Mouse (Mus musculus) stomach, embryonic 15.5 days (tissue): ENCODE results near the gene Leap2. TPM values are rescaled to one million over a fixed set of nuclear protein-coding genes. Genes with fewer than 3 reads are reported as not detected.

ENCODE experiments used
- ATAC-seq: fragments of 200-750 bp; cut with Nextera tagmentation; 2 replicates; pipeline ENCODE4 v1.8.0; 2017; ENCODE audit warnings: low read depth, moderate number of reproducible peaks, moderate TSS enrichment; ENCODE audit not compliant: insufficient read depth, low FRiP score
- H3K27ac ChIP-seq: fragments of 300-500 bp; sonication (generic); 2 replicates; pipeline ENCODE4 v1.5.1; 2015; ENCODE audit warnings: mild to moderate bottlenecking, inconsistent platforms
- H3K27me3 ChIP-seq: fragments of 300-500 bp; sonication (generic); replicated peaks from 2 replicates; pipeline ENCODE4 v1.6.1; 2015; ENCODE audit warnings: inconsistent platforms
- H3K36me3 ChIP-seq: fragments of 300-500 bp; sonication (generic); 2 replicates; pipeline ENCODE4 v1.6.1; 2015; ENCODE audit warnings: inconsistent platforms
- H3K4me1 ChIP-seq: fragments of 300-500 bp; sonication (generic); 2 replicates; pipeline ENCODE4 v1.6.1; 2015; ENCODE audit warnings: inconsistent platforms
- H3K4me2 ChIP-seq: fragments of 300-500 bp; sonication (generic); 2 replicates; pipeline ENCODE4 v1.6.1; 2015; ENCODE audit warnings: mild to moderate bottlenecking, inconsistent platforms
- H3K4me3 ChIP-seq: fragments of 300-500 bp; sonication (generic); replicated peaks from 2 replicates; pipeline ENCODE4 v1.5.1; 2015; ENCODE audit warnings: inconsistent platforms
- H3K9ac ChIP-seq: fragments of 300-500 bp; sonication (generic); 2 replicates; pipeline ENCODE4 v1.6.1; 2015; ENCODE audit warnings: inconsistent platforms
- H3K9me3 ChIP-seq: fragments of 300-500 bp; sonication (generic); 2 replicates; pipeline ENCODE4 v1.6.1; 2016; ENCODE audit warnings: inconsistent platforms
- WGBS: fragments of 180-500 bp; shearing (Covaris S2); methylation state at CpG from one replicate; pipeline ENCODE4 v1.1.7; 2015; 5-methylcytosine and 5-hydroxymethylcytosine counted together
- polyA plus RNA-seq: library from polyadenylated mRNA; unstranded; fragments of >200 nt; fragmentation: Nextera tagmentation; extraction: Ambion mirVana; gene quantifications from 2 replicates; pipeline ENCODE4 v1.2.1, GENCODE M21; 2015

Leap2 gene
- 1.5 and 4.1 TPM in 2 replicates for polyA plus RNA-seq

- 73% methylated on average over 4 of the region's 4 CpGs for WGBS
- no peak within 1 kb of the TSS for H3K4me3 ChIP-seq
- peak; percentile 48; the same call in 1 of the 2 replicates for ATAC-seq
- no peak within 1 kb of the TSS for H3K4me2 ChIP-seq
- no peak within 1 kb of the TSS for H3K9ac ChIP-seq
- peaks cover 17% of the 10 kb centered on the region for H3K36me3 ChIP-seq
- no peak within 1 kb of the TSS for H3K27ac ChIP-seq
- H3K4me1 ChIP-seq, result no peaks in the 10 kb centered on the region
- no peaks in the 10 kb centered on the region for H3K27me3 ChIP-seq
- H3K9me3 ChIP-seq, result no peaks in the 10 kb centered on the region
Measured at GRCm38 (mm10) chr11:53423036-53423435, at the start of gene Leap2. Gene Leap2, minus strand, starts transcription at chr11:53423170.

GRCm38 (mm10) chr11:53472709-53473108 is 49.7 kb upstream of the Leap2 start:
- no peak overlapping the region for H3K27ac ChIP-seq
- no peak for ATAC-seq
- H3K4me1 ChIP-seq, result peaks cover 5% of the 10 kb centered on the region; the same call in 1 of the 2 replicates
- H3K9me3 ChIP-seq, result no peaks in the 10 kb centered on the region
- no peaks in the 10 kb centered on the region for H3K36me3 ChIP-seq
- no peak overlapping the region for H3K4me3 ChIP-seq
- no peak overlapping the region for H3K9ac ChIP-seq
- whole genome bisulfite sequencing, result 73% methylated on average over 3 of the region's 3 CpGs
- peaks cover 53% of the 10 kb centered on the region for H3K27me3 ChIP-seq
- H3K4me2 ChIP-seq, result no peak overlapping the region

GRCm38 (mm10) chr11:53469968-53470695 is 47.2 kb upstream of the Leap2 start, which contains the start of gene Gm9837:
Gene Gm9837, minus strand, starts transcription at chr11:53470479.
- peaks cover 50% of the 10 kb centered on the region for H3K27me3 ChIP-seq
- no peak within 1 kb of the TSS for H3K9ac ChIP-seq

GRCm38 (mm10) chr11:53469294-53469967 is 46.5 kb upstream of the Leap2 start:
- H3K4me1 ChIP-seq, result peaks cover 9% of the 10 kb centered on the region; the same call in 1 of the 2 replicates
- H3K9me3 ChIP-seq, result no peaks in the 10 kb centered on the region
- no peaks in the 10 kb centered on the region for H3K36me3 ChIP-seq
- H3K9ac ChIP-seq, result no peak overlapping the region
- H3K4me2 ChIP-seq, result peak overlapping the region; percentile 49; the same call in 1 of the 2 replicates
- WGBS, result 41% methylated on average over 16 of the region's 16 CpGs
- peaks cover 53% of the 10 kb centered on the region for H3K27me3 ChIP-seq
- no peak overlapping the region for H3K27ac ChIP-seq
- H3K4me3 ChIP-seq, result 0 out of 2 replicates have a peak overlapping the region, but pooled peaks have one; percentile 6
- ATAC-seq, result no peak

More at GRCm38 (mm10) chr11:53469968-53470695, 47.2 kb upstream of the Leap2 start, which contains the start of gene Gm9837:
- peak within 1 kb of the TSS; percentile 49 for H3K4me2 ChIP-seq
- H3K4me3 ChIP-seq, result peak within 1 kb of the TSS; percentile 6; the same call in 1 of the 2 replicates
- 5% methylated on average over 29 of the region's 29 CpGs for WGBS
- H3K4me1 ChIP-seq, result peaks cover 9% of the 10 kb centered on the region; the same call in 1 of the 2 replicates
- H3K36me3 ChIP-seq, result no peaks in the 10 kb centered on the region
- no peak within 1 kb of the TSS for H3K27ac ChIP-seq
- no peaks in the 10 kb centered on the region for H3K9me3 ChIP-seq
- peak; percentile 73; the same call in 1 of the 2 replicates for ATAC-seq

GRCm38 (mm10) chr11:53466231-53466971 is 43.4 kb upstream of the Leap2 start:
- H3K4me3 ChIP-seq, result peak overlapping the region; percentile 35
- peak overlapping the region; percentile 74 for H3K4me2 ChIP-seq
- peaks cover 66% of the 10 kb centered on the region for H3K27me3 ChIP-seq
- H3K27ac ChIP-seq, result no peak overlapping the region
- no peaks in the 10 kb centered on the region for H3K36me3 ChIP-seq
- 8% methylated on average over 40 of the region's 40 CpGs for WGBS
- peaks cover 19% of the 10 kb centered on the region for H3K4me1 ChIP-seq
- no peaks in the 10 kb centered on the region for H3K9me3 ChIP-seq
- no peak for ATAC-seq
- no peak overlapping the region for H3K9ac ChIP-seq

GRCm38 (mm10) chr11:53463551-53464424 is 40.8 kb upstream of the Leap2 start:
- Histone ChIP-seq H3K9ac (no peak overlapping the region), H3K27ac (no peak overlapping the region), H3K4me3 (peak overlapping the region; percentile 45), H3K9me3 (no peaks in the 10 kb centered on the region), H3K36me3 (no peaks in the 10 kb centered on the region), H3K4me2 (peak overlapping the region; percentile 93), H3K4me1 (peaks cover 14% of the 10 kb centered on the region), H3K27me3 (peaks cover 56% of the 10 kb centered on the region)
- ATAC-seq, result no peak
- 6% methylated on average over 55 of the region's 55 CpGs for WGBS

- no peak for ATAC-seq
- H3K9ac ChIP-seq, result no peak overlapping the region
- no peak overlapping the region for H3K4me3 ChIP-seq
- WGBS, result 23% methylated on average over 5 of the region's 5 CpGs
- no peaks in the 10 kb centered on the region for H3K9me3 ChIP-seq
- no peaks in the 10 kb centered on the region for H3K36me3 ChIP-seq
- peaks cover 16% of the 10 kb centered on the region for H3K4me1 ChIP-seq
- H3K27me3 ChIP-seq, result peaks cover 54% of the 10 kb centered on the region
- no peak overlapping the region for H3K4me2 ChIP-seq
- H3K27ac ChIP-seq, result no peak overlapping the region
Measured at GRCm38 (mm10) chr11:53461727-53462126, 38.8 kb upstream of the Leap2 start.

GRCm38 (mm10) chr11:53460192-53460591 is 37.2 kb upstream of the Leap2 start:
- Histone ChIP-seq H3K9me3 (no peaks in the 10 kb centered on the region), H3K4me2 (no peak overlapping the region), H3K27ac (no peak overlapping the region), H3K27me3 (peaks cover 40% of the 10 kb centered on the region), H3K4me1 (peaks cover 19% of the 10 kb centered on the region), H3K9ac (no peak overlapping the region), H3K4me3 (no peak overlapping the region), H3K36me3 (no peaks in the 10 kb centered on the region)
- 71% methylated on average over 3 of the region's 3 CpGs for WGBS
- no peak for ATAC-seq

- WGBS, result 71% methylated on average over 3 of the region's 3 CpGs
- H3K27me3 ChIP-seq, result peaks cover 28% of the 10 kb centered on the region
- no peak for ATAC-seq
Measured at GRCm38 (mm10) chr11:53458996-53459395, 36.0 kb upstream of the Leap2 start.

GRCm38 (mm10) chr11:53457372-53457954 is 34.5 kb upstream of the Leap2 start:
- H3K36me3 ChIP-seq, result no peaks in the 10 kb centered on the region
- no peak for ATAC-seq
- H3K9ac ChIP-seq, result peak overlapping the region; percentile 50
- WGBS, result 9% methylated on average over 28 of the region's 29 CpGs
- H3K4me1 ChIP-seq, result 0 out of 2 replicates have a peak, but pooled peaks cover 9% of the 10 kb centered on the region
- peak overlapping the region; percentile 97 for H3K4me2 ChIP-seq
- H3K27me3 ChIP-seq, result peaks cover 13% of the 10 kb centered on the region
- H3K27ac ChIP-seq, result no peak overlapping the region
- peak overlapping the region; percentile 53 for H3K4me3 ChIP-seq
- H3K9me3 ChIP-seq, result no peaks in the 10 kb centered on the region

More at GRCm38 (mm10) chr11:53458996-53459395, 36.0 kb upstream of the Leap2 start:
- Histone ChIP-seq H3K4me3 (no peak overlapping the region), H3K4me1 (peaks cover 18% of the 10 kb centered on the region), H3K9me3 (no peaks in the 10 kb centered on the region), H3K4me2 (no peak overlapping the region), H3K27ac (no peak overlapping the region), H3K36me3 (no peaks in the 10 kb centered on the region), H3K9ac (no peak overlapping the region)
